Mouse (Mus musculus) frontal cortex, postnatal 25 days (tissue): ENCODE measurements at regions not wholly inside any gene's neighbourhood (a gene's known extent, or its start where the extent isn't known, plus 50 kb on each side); places are given as distances from the start of the nearest gene placed in this dataset.
A peak's percentile ranks its signal among the peaks of the same experiment; 100 is the strongest.

Experiments
- DNase-seq, 2 experiments: peaks; one replicate each; pipeline ENCODE4 v3.0.0; 2022; ENCODE audit warnings: low spot score in 2 of 2

DNA sequence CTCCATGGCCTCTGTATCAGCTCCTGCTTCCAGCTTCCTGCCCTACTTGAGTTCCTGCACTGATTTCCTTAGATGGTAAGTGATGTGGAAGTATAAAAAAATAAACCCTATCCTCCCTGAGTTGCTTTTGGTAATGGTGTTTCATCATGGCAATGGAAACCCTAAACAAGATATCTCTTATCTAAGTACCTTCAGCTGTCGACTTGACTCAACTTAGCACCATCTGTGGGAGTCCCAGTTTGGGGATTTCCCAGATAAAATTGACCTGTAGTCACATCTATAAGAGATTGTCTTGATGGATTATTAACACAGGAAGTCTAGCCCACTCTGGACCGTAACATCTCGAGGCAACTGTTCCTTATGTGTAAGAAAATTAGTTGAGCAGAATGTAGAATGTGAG, 570.2 kb upstream of the Gm10306 start:
- no peak for DNase-seq

DNA sequence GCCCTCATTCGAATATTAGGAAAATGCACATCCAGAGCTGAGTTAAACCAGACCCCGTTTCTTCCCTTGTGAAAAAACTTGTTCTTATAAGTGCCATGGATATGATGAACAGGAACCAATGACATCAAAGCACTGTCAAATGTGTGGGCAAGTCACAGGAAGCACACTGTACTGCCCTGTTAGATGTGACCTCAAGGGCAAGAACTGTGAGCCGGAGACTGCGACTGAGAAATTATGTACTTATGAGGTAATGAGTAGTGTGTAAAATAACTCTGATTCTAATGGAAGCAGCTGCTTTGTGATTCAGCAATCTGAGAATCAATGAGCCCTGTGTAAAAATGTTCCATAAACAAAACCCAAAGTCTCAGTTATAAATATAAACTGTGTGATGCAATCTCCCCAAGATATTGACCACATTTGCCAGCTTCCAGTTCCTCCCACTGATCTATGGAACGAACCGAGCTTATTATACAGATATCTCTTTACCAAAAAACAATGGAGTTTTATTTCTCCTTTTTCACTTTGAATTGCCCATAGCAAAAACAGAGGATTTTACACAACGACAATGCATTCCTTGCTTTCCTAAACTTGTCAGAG, 566.0 kb upstream of the Gm10306 start:
- no peak for DNase-seq

DNA sequence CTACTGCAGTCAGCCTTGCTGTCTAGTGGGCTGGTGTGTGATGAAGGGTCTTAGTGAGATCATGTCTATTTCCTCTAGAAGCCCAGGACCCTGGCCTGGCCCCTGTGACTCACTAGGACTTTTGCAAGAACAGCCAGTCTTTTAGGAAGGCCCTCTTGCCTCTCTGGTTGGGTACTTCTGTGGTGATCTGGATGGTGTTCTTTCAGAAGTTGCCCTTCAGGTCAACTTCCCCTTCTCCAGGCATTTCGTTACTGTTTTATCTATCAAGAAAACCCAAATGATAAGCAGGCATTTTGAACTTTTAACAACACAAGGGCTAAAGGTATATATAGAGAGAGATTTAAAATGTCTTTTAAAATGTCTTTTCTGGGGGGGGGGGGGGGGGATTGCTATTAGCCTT, 550.5 kb upstream of the Gm10306 start:
- no peak for DNase-seq

DNA sequence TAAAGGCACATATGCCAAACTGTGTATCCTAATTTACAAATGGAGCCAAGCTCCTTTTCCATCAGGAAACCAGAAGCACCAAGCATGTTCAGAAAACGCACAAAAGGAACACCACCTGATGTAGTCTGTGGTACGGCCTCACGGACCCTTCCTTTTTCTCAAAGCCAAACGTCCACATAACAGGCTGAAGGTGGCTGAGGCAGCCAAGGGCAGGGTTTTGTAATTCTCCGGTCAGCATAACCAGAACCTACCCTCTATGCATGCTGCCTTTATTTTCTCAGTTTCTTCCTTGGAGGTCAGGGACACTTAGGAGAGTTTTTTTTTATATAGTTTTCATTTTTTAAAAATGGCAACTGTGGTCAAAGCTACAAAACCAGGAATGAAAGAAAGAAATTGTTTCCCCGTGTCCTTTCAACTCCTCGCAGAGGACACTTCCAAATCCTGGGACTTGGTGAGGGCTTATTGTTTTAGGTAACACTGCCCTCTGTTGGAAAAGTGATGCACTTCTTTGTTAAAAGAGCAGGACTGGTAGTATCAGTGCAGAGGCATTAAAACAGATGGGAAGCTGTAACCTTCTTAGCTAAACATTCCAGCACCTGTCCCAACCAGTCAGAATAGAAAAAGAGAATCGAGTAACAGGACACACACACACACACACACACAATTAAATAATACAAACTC, 549.1 kb upstream of the Gm10306 start:
- DNase-seq = peak in 1 of 2 experiments; percentile 5

- DNase-seq = no peak
Measured at GRCm38 (mm10) chr4:94015713-94016112, 540.6 kb upstream of the Gm10306 start.

DNA sequence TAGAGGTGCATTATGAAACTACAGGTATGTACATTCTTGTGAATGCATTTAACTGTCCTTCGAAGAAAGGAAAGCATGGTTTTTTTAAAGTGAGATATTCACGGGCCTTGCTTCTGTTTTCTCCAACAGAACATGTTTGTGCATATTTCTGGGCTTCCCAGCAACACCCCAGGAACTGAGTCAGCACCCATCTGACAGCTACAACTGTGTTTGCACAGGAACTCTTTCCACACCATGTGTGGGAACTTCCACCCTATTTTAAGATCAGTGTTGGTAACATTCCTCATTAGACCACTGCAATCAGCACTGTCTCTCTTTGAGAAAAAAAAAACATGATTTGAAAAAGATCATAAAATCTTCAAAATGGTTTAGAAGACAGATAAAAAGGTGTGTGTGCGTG, 538.6 kb upstream of the Gm10306 start:
- DNase-seq = peak; percentile 13 to 23

GRCm38 (mm10) chr4:94049629-94050310, 506.6 kb upstream of the Gm10306 start:
- DNase-seq = no peak

DNA sequence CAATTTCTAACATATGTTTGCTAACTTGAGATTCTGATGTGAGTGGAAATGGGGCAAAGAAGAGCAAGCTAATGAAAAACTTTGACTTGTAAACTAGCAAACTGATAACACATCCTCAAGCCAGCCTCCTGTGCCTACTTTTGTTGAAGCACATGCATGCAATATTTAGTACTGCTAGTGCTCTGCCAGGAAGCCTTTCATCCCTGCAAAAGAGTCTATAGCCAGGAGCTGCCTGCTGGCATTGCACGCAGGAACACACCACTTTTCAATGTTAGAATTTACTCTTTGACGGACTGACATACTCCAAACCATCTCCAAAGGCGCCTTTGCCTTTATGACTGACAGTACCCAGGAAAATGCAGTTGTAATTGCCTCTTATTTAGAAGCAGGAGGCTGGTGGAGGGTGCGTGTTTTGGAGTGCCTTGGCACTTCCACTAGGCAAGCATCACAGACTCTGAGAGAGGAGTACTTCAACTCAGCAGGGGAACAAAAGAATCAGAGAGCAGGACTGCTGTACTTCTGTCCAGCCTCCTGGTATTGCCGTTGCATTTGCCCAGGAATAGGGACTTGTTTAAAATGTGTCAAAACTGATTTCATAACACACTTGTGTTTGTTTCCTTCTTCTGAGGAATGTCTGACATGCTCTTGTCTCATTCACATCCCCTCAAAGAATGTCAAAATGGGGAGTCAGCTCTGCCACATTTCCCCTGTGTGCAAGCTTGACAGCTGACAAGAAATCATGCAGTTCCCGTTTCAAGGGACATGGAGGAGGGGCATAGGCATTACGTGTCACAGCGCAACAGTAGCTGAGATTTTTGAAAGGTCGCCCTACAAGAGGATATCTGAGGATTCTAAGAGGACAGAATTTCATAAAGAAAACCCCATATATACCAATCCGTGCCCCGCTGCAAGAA, 503.8 kb upstream of the Gm10306 start:
- DNase-seq = no peak

DNA sequence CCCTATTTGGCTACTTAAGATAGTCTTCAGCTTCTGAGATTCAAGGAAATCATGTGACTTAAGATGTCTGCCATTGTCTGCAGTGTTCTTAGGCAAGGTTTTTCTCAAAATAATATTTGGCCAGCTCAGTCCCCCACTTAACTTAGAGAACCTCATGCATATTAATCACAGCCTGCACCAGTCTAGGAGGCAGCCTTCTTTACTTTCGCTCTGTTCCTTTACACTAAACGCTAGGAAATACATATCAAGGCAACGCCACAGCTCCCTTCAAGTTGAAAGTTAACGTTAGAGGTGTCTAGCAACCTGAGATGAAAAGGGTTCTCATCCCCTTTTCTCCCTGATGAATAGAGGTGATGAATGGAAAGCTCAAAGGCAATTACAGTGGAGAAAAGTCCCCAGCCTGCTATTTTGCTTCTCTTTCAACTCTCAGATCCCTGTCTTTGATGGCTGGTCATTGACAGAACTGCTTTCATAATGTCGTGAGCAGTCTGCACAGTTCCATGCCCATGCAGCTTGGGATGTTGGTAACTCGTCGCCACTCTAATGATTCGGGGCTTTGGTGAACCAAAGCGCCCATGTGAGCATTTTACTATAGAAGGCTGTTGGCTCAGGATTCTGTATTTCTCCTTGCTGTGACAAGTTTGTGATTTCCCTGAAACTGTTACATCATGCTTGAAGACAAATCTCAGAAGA, 483.0 kb upstream of the Gm10306 start:
- DNase-seq = no peak

- no peak for DNase-seq
Measured at GRCm38 (mm10) chr4:94082839-94083238, 473.5 kb upstream of the Gm10306 start.

- no peak for DNase-seq
Measured at GRCm38 (mm10) chr4:94094379-94094778, 462.0 kb upstream of the Gm10306 start.

DNA sequence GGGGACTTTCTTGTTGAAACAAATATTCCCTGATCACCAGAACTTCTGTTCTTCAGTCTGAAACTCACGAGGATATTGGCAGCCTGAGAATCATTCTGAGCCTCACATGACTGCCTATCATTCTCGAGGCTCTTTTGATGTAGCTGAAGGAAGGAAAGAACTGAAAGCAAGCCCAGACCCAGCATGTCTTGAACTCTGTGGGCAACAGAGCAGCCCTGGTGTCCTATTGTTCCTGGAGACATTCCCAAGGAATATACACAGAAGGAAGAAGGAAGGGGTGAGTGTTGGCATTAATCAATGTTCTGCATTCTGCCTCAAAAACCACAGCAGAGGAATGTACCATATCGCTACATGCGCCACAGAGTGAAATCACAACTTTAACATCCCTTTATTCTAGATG, 449.4 kb upstream of the Gm10306 start:
- DNase-seq = no peak

- DNase-seq = no peak
Measured at GRCm38 (mm10) chr4:94116881-94117280, 439.5 kb upstream of the Gm10306 start.

DNA sequence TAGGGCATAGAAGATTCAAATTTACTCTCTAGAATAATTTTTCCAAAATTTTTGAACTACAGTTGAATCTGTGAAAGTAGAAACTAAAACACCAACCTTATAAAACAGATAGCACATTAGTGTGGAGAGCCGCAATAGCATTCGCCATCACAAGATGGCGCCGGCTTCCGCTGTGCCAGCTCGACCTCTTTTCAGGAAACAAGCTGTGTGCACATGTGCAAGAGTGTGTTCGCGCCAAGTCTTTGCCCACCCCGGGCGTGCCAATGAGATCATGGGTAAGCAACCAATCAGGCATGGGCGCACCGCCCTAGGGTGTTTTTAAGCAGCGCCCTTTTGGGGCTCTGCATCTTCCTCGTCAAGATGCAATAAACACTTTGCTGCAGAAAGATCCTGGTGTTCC, 432.2 kb upstream of the Gm10306 start:
- no peak for DNase-seq

GRCm38 (mm10) chr4:94137921-94138320, 418.4 kb upstream of the Gm10306 start:
- DNase-seq = no peak

GRCm38 (mm10) chr4:94144901-94145801, 411.2 kb upstream of the Gm10306 start:
- DNase-seq = no peak

GRCm38 (mm10) chr4:94147964-94148533, 408.3 kb upstream of the Gm10306 start:
- no peak for DNase-seq

DNA sequence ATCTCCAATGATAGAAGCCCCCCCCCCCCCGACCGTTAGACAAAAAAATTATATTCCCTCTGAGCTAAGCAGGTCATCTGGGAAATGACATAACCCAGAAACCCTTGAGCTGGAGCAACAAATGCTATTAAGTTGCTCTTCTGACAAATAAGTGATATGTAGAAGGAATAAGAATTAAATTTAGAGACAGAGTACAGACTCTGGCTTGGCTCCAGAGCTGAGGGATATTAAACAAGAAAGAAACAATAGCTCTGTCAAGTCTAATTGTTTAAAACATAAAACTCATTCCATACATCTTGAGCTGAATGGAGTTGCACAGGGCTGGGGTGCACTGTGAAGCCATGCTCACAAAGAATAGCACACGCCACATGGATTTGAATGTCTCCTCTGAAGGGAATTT, 407.3 kb upstream of the Gm10306 start:
- DNase-seq = no peak

DNA sequence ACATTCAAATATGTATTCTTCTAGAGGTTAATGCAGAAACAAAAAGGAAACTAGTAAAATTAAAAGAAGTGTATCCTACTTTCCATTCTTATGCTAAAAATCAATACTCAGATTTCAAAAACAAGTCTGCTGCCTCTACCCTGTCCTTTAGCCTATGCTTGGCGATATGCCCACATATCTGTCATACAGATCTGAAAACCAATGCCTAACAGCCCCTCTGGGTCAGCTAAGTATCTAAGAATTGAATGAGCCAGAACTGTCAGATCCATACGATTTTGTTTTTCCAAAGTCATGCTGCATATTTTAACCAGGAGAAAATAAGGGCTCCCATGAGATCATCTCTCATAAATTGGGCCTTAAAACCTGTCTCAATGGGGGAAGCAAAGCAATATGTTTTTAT, 395.7 kb upstream of the Gm10306 start:
- DNase-seq = no peak

DNA sequence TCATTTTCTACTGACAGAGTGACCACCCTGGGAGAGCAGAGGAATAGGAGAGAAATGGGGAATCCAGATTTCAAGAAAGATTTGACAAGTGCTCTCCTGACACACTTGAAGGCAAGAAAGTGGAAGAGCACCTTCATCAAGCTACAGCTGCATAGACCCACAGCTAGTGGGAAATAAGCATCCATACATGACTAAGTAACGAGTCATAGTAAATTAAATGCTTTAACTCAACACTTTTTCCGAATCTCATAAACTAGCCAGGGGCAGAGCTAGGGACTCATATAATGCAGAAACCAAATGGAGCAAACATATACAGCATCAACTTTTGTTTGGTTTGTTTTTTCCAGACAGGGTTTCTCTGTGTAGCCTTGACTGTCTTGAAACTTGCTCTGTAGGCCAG, 383.2 kb upstream of the Gm10306 start:
- no peak for DNase-seq
